Mouse (Mus musculus): ENCODE results near the gene Hecw1.

Hecw1 gene

GRCm38 (mm10) chr13:14522906-14523269, at the start of gene Hecw1:
Hecw1 (minus strand) TSS chr13:14523228.
- DNase-seq (ENCODE audit: low spot score in 2 of 2): peak; percentile 60 to 66

GRCm38 (mm10) chr13:14561336-14561735, 38.3 kb upstream of the Hecw1 start:
- DNase-seq (ENCODE audit: low spot score in 2 of 2): no peak

- no peak for DNase-seq (ENCODE audit: low spot score in 2 of 2)
Measured at GRCm38 (mm10) chr13:14552628-14553027, 29.6 kb upstream of the Hecw1 start.

- DNase-seq (ENCODE audit: low spot score in 2 of 2): no peak
Measured at GRCm38 (mm10) chr13:14542860-14543259, 19.8 kb upstream of the Hecw1 start.

GRCm38 (mm10) chr13:14522128-14522905, 711 bp downstream of the Hecw1 start:
- DNase-seq (ENCODE audit: low spot score in 2 of 2): peak; percentile 64

GRCm38 (mm10) chr13:14521746-14522127, 1.3 kb downstream of the Hecw1 start:
- peak; percentile 25 to 33 for DNase-seq (ENCODE audit: low spot score in 2 of 2)

GRCm38 (mm10) chr13:14519605-14520004, 3.4 kb downstream of the Hecw1 start:
- DNase-seq (ENCODE audit: low spot score in 2 of 2): no peak

GRCm38 (mm10) chr13:14517478-14517877, 5.5 kb downstream of the Hecw1 start:
- DNase-seq (ENCODE audit: low spot score in 2 of 2): no peak

- no peak for DNase-seq (ENCODE audit: low spot score in 2 of 2)
Measured at GRCm38 (mm10) chr13:14515106-14515505, 7.9 kb downstream of the Hecw1 start.

- no peak for DNase-seq (ENCODE audit: low spot score in 2 of 2)
Measured at GRCm38 (mm10) chr13:14513934-14514333, 9.1 kb downstream of the Hecw1 start.

GRCm38 (mm10) chr13:14506765-14507164, 16.3 kb downstream of the Hecw1 start:
- no peak for DNase-seq (ENCODE audit: low spot score in 2 of 2)

- no peak for DNase-seq (ENCODE audit: low spot score in 2 of 2)
Measured at GRCm38 (mm10) chr13:14500251-14500650, 22.8 kb downstream of the Hecw1 start.

GRCm38 (mm10) chr13:14498780-14499179, 24.2 kb downstream of the Hecw1 start:
- no peak for DNase-seq (ENCODE audit: low spot score in 2 of 2)

- DNase-seq (ENCODE audit: low spot score in 2 of 2): no peak
Measured at GRCm38 (mm10) chr13:14496954-14497353, 26.1 kb downstream of the Hecw1 start.

GRCm38 (mm10) chr13:14487812-14488211, 35.2 kb downstream of the Hecw1 start:
- no peak for DNase-seq (ENCODE audit: low spot score in 2 of 2)

GRCm38 (mm10) chr13:14471121-14471520, 51.9 kb downstream of the Hecw1 start:
- DNase-seq (ENCODE audit: low spot score in 2 of 2): no peak

GRCm38 (mm10) chr13:14467517-14467916, 55.5 kb downstream of the Hecw1 start:
- DNase-seq (ENCODE audit: low spot score in 2 of 2): no peak

GRCm38 (mm10) chr13:14461036-14461435, 62.0 kb downstream of the Hecw1 start:
- no peak for DNase-seq (ENCODE audit: low spot score in 2 of 2)

- no peak for DNase-seq (ENCODE audit: low spot score in 2 of 2)
Measured at GRCm38 (mm10) chr13:14457043-14457442, 66.0 kb downstream of the Hecw1 start.

GRCm38 (mm10) chr13:14439540-14439939, 83.5 kb downstream of the Hecw1 start:
- no peak for DNase-seq (ENCODE audit: low spot score in 2 of 2)

GRCm38 (mm10) chr13:14428845-14429553, 94.0 kb downstream of the Hecw1 start:
- no peak for DNase-seq (ENCODE audit: low spot score in 2 of 2)

GRCm38 (mm10) chr13:14424836-14425235, 98.2 kb downstream of the Hecw1 start:
- peak in 1 of 2 experiments; percentile 9 for DNase-seq (ENCODE audit: low spot score in 2 of 2)

- DNase-seq (ENCODE audit: low spot score in 2 of 2): no peak
Measured at GRCm38 (mm10) chr13:14413405-14413804, 109.6 kb downstream of the Hecw1 start.
